Mouse (Mus musculus) testis, adult 2 months (tissue): Measurements from ENCODE around the gene Dlg2.

ENCODE experiments used
- CTCF ChIP-seq: fragments of 200-500 bp; IDR thresholded peaks from 2 replicates; pipeline ENCODE4 v1.5.1; 2012; ENCODE audit warnings: low read depth, mild to moderate bottlenecking, inconsistent platforms, low read length, moderate library complexity; ENCODE audit not compliant: control insufficient read depth, insufficient read depth, insufficient replicate concordance
- POLR2A ChIP-seq: fragments of 200-500 bp; IDR thresholded peaks from 2 replicates; pipeline ENCODE4 v1.6.1; 2012; ENCODE audit warnings: low read depth, mild to moderate bottlenecking, inconsistent platforms, low read length, moderate library complexity; ENCODE audit not compliant: control insufficient read depth

DNA sequence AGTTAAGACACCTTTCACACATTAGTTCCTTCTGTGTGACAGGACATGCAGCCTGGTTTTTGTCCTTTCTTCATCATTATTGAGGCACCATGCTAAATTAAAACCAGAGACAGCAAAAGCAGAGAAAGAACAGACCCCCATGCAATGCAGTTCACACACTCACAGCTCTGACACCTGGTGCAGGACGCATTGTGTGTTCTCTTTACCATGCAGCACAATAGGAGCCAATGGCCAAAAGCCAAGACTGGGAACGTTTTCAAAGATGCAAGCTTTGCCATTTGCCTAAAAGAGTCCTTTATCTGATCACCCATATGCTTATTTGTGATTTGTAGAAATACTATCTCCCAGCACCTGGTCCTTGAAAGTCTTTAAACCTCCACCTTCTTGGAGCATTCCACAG lies 1824.6 kb downstream of the Dlg2 start:
- no peak for TF ChIP-seq CTCF
- no peak for TF ChIP-seq POLR2A
